ENCODE assay signal across 8 mouse cellular contexts in genomic region chr4:117862823-117863222, GRCm38 (mm10). TPM values are rescaled to one million over a fixed set of nuclear protein-coding genes. Genes with fewer than 3 reads are reported as not detected.
DNase-seq lines count a peak whose midpoint lies in the region; ATAC-seq and TF ChIP-seq lines count a peak whose summit lies in the region.

No protein-coding gene starts in this region.

- H3K27me3 ChIP-seq in forebrain, embryonic 13.5 days: peaks cover 9% of the 10 kb centered on the region
- H3K27me3 ChIP-seq in forebrain, embryonic 10.5 days (ENCODE audit: poor library complexity, severe bottlenecking): peaks cover 10% of the 10 kb centered on the region
- H3K27me3 ChIP-seq in thymus, adult 2 months (ENCODE audit: control insufficient read depth, insufficient read depth, low read length): no peaks in the 10 kb centered on the region; the same call in 1 of the 2 replicates
- H3K27me3 ChIP-seq in liver, embryonic 13.5 days: peaks cover 6% of the 10 kb centered on the region; the same call in 1 of the 2 replicates

- TF ChIP-seq CTCF in thymus, adult 2 months (IDR thresholded peaks at IDR 0.05; ENCODE audit: borderline replicate concordance, control insufficient read depth, extremely low read depth, insufficient read depth, low read length, poor library complexity): no peak

- no peaks in the 10 kb centered on the region for H3K9me3 ChIP-seq in forebrain, embryonic 13.5 days (replicated peaks)
- H3K9me3 ChIP-seq in forebrain, embryonic 10.5 days: no peaks in the 10 kb centered on the region
- H3K9me3 ChIP-seq in liver, embryonic 13.5 days (replicated peaks): no peaks in the 10 kb centered on the region

- H3K4me3 ChIP-seq in forebrain, embryonic 13.5 days: no peak overlapping the region
- H3K4me3 ChIP-seq in forebrain, embryonic 10.5 days: no peak overlapping the region
- no peak overlapping the region for H3K4me3 ChIP-seq in thymus, adult 2 months (ENCODE audit: control insufficient read depth, insufficient read depth, low read length)
- no peak overlapping the region for H3K4me3 ChIP-seq in liver, embryonic 13.5 days (replicated peaks)

- H3K27ac ChIP-seq in forebrain, embryonic 13.5 days: no peak overlapping the region
- H3K27ac ChIP-seq in forebrain, embryonic 10.5 days: no peak overlapping the region
- H3K27ac ChIP-seq in thymus, adult 2 months (ENCODE audit: control insufficient read depth, insufficient read depth, low read length): no peak overlapping the region
- H3K27ac ChIP-seq in liver, embryonic 13.5 days: peak overlapping the region; percentile 36; the same call in 1 of the 2 replicates

- H3K9ac ChIP-seq in forebrain, embryonic 13.5 days: no peak overlapping the region
- H3K9ac ChIP-seq in liver, embryonic 13.5 days: no peak overlapping the region

- no peak for DNase-seq in forebrain, embryonic 10.5 days (ENCODE audit: extremely low spot score, low spot score)
- peak; percentile 11 for DNase-seq in thymus, adult 2 months
- DNase-seq in thymus, postnatal 14 days: no peak
- no peak for DNase-seq in liver, embryonic 13.5 days
- peak; percentile 64 for DNase-seq in right cerebral cortex, postnatal 14 days
- no peak for DNase-seq in thymus, postnatal 10 days (ENCODE audit: low spot score in 2 of 2)
- DNase-seq in ovary, postnatal 36 days (ENCODE audit: low spot score): no peak

- no peaks in the 10 kb centered on the region for H3K36me3 ChIP-seq in forebrain, embryonic 13.5 days (ENCODE audit: poor library complexity, severe bottlenecking)
- H3K36me3 ChIP-seq in forebrain, embryonic 10.5 days (replicated peaks): peaks cover 4% of the 10 kb centered on the region
- no peaks in the 10 kb centered on the region for H3K36me3 ChIP-seq in thymus, adult 2 months (ENCODE audit: control insufficient read depth, insufficient read depth, low read length)
- H3K36me3 ChIP-seq in liver, embryonic 13.5 days: peaks cover 100% of the 10 kb centered on the region

- H3K4me1 ChIP-seq in forebrain, embryonic 13.5 days: peaks cover 21% of the 10 kb centered on the region
- peaks cover 22% of the 10 kb centered on the region for H3K4me1 ChIP-seq in forebrain, embryonic 10.5 days
- H3K4me1 ChIP-seq in thymus, adult 2 months (replicated peaks; ENCODE audit: control insufficient read depth, insufficient read depth, low read length): peaks cover 3% of the 10 kb centered on the region
- peaks cover 63% of the 10 kb centered on the region for H3K4me1 ChIP-seq in liver, embryonic 13.5 days (replicated peaks)

- WGBS in forebrain, embryonic 13.5 days: 33% methylated on average over 4 of the region's 4 CpGs
- WGBS in forebrain, embryonic 10.5 days: 39% methylated on average over 4 of the region's 4 CpGs
- 82% methylated on average over 4 of the region's 4 CpGs for WGBS in thymus, adult 2 months
- WGBS in liver, embryonic 13.5 days (ENCODE audit: insufficient replicate concordance): 58% methylated on average over 4 of the region's 4 CpGs

- no peak for TF ChIP-seq POLR2A in thymus, adult 2 months (IDR thresholded peaks at IDR 0.05; ENCODE audit: control insufficient read depth, extremely low read depth, insufficient read depth, low read length, poor library complexity)

- no peak overlapping the region for H3K4me2 ChIP-seq in forebrain, embryonic 13.5 days
- no peak overlapping the region for H3K4me2 ChIP-seq in liver, embryonic 13.5 days

- peak; percentile 85 for ATAC-seq in forebrain, embryonic 13.5 days
- peak; percentile 43; the same call in 1 of the 2 replicates for ATAC-seq in liver, embryonic 13.5 days (ENCODE audit: low read depth)

RNA-seq across cellular contexts. Expression of gene Ccdc24, which starts 9.5 kb away (rescaled TPM):
- 1.2 and 2.1 TPM in 2 replicates for polyA plus RNA-seq in forebrain, embryonic 13.5 days (2015; fragmentation: Nextera tagmentation; extraction: Ambion mirVana)
- 1.2 TPM in 2 replicates for polyA plus RNA-seq in forebrain, embryonic 10.5 days (2016; fragmentation: Nextera tagmentation; extraction: Ambion mirVana)
- polyA plus RNA-seq in thymus, adult 2 months (2012; rRNA removed): 0.51 and 0.81 TPM in 2 replicates
- 1.0 and 1.1 TPM in 2 replicates for polyA plus RNA-seq in liver, embryonic 13.5 days (2015; fragmentation: Nextera tagmentation; extraction: Ambion mirVana)

RNA-seq across cellular contexts. Expression of gene B4galt2, which starts 20.5 kb away (rescaled TPM):
- polyA plus RNA-seq in forebrain, embryonic 13.5 days (2015; fragmentation: Nextera tagmentation; extraction: Ambion mirVana): 28.7 and 32.0 TPM in 2 replicates
- 20.9 and 21.8 TPM in 2 replicates for polyA plus RNA-seq in forebrain, embryonic 10.5 days (2016; fragmentation: Nextera tagmentation; extraction: Ambion mirVana)
- 3.7 and 4.4 TPM in 2 replicates for polyA plus RNA-seq in thymus, adult 2 months (2012; rRNA removed)
- 1.8 and 1.9 TPM in 2 replicates for polyA plus RNA-seq in liver, embryonic 13.5 days (2015; fragmentation: Nextera tagmentation; extraction: Ambion mirVana)

RNA-seq across cellular contexts. Expression of gene Atp6v0b, which starts 24.3 kb away (rescaled TPM):
- polyA plus RNA-seq in forebrain, embryonic 13.5 days (2015; fragmentation: Nextera tagmentation; extraction: Ambion mirVana): 333 and 349 TPM in 2 replicates
- 160 and 166 TPM in 2 replicates for polyA plus RNA-seq in forebrain, embryonic 10.5 days (2016; fragmentation: Nextera tagmentation; extraction: Ambion mirVana)
- polyA plus RNA-seq in thymus, adult 2 months (2012; rRNA removed): 372 and 526 TPM in 2 replicates
- polyA plus RNA-seq in liver, embryonic 13.5 days (2015; fragmentation: Nextera tagmentation; extraction: Ambion mirVana): 158 and 159 TPM in 2 replicates

RNA-seq across cellular contexts. Expression of gene Slc6a9, which starts 28.5 kb away (rescaled TPM):
- 7.8 and 7.9 TPM in 2 replicates for polyA plus RNA-seq in forebrain, embryonic 13.5 days (2015; fragmentation: Nextera tagmentation; extraction: Ambion mirVana)
- 7.0 and 9.1 TPM in 2 replicates for polyA plus RNA-seq in forebrain, embryonic 10.5 days (2016; fragmentation: Nextera tagmentation; extraction: Ambion mirVana)
- polyA plus RNA-seq in thymus, adult 2 months (2012; rRNA removed): 4.7 and 8.2 TPM in 2 replicates
- 45.2 TPM in 2 replicates for polyA plus RNA-seq in liver, embryonic 13.5 days (2015; fragmentation: Nextera tagmentation; extraction: Ambion mirVana)

RNA-seq across cellular contexts. Expression of gene Dph2, which starts 29.0 kb away (rescaled TPM):
- polyA plus RNA-seq in forebrain, embryonic 13.5 days (2015; fragmentation: Nextera tagmentation; extraction: Ambion mirVana): 27.3 and 28.5 TPM in 2 replicates
- 29.1 and 29.3 TPM in 2 replicates for polyA plus RNA-seq in forebrain, embryonic 10.5 days (2016; fragmentation: Nextera tagmentation; extraction: Ambion mirVana)
- 38.8 and 45.8 TPM in 2 replicates for polyA plus RNA-seq in thymus, adult 2 months (2012; rRNA removed)
- 9.8 and 10.5 TPM in 2 replicates for polyA plus RNA-seq in liver, embryonic 13.5 days (2015; fragmentation: Nextera tagmentation; extraction: Ambion mirVana)

Comparison
In these comparisons a context has a peak if more than half of its experiments do, and no peak if none do; other contexts are left out.
1. DNase-seq: peak in thymus, adult 2 months (single experiment) and right cerebral cortex, postnatal 14 days (single experiment); none in forebrain, embryonic 10.5 days (single experiment), thymus, postnatal 14 days (single experiment), liver, embryonic 13.5 days (single experiment), thymus, postnatal 10 days (0 of 2) and ovary, postnatal 36 days (single experiment).